Mouse (Mus musculus): ENCODE data around the gene Smurf1.

Smurf1 gene

DNA sequence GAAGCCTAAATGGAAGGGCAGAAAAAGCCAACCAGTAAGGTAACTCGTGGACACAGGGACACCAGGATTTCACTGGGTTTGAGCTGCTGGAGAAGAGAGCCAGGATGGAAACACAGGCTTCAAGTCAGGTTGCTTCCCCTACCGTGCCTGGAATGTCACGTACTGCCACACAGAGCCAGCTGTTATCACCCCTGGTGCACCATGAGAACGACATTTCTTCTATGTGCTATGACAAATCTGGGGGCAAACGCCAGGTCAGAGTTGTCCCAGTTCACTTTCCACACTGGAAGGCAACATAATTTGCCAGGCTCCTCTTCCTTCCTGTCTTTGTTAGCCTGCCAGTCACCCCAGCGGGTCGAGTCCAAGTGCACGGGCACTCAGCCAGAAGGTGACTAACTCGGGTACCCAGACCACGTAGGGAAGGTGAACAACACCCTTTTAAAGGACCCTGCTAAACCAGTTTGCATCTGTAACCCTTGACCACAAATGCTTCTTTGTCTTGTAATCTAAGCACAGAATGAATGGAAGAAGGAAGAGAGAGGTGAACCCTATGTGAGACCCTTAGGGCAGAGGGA lies 13.0 kb upstream of the Smurf1 start:
- no peak for TF ChIP-seq GATA4 (IDR thresholded peaks at IDR 0.05; ENCODE audit: insufficient replicate concordance, low read length)

DNA sequence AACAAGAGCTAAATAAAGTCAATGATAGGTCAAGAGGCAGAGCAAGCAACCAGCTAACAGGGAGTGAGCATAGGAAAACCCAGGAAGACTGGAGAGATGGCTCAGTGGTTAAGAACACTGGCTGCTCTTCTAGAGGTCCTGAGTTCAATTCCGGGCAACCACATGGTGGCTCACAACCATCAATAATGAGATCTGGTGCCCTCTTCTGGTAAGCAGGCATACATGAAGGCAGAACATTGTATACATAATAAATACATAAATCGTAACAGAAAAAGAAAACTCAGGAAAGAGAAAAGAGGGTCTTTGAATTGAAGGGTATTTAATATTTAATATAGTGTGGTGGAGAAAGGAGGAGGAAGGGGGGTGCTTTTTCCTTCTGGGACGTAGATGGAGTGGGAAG lies 5.6 kb upstream of the Smurf1 start:
- TF ChIP-seq GATA4 (IDR thresholded peaks at IDR 0.05; ENCODE audit: insufficient replicate concordance, low read length): no peak

DNA sequence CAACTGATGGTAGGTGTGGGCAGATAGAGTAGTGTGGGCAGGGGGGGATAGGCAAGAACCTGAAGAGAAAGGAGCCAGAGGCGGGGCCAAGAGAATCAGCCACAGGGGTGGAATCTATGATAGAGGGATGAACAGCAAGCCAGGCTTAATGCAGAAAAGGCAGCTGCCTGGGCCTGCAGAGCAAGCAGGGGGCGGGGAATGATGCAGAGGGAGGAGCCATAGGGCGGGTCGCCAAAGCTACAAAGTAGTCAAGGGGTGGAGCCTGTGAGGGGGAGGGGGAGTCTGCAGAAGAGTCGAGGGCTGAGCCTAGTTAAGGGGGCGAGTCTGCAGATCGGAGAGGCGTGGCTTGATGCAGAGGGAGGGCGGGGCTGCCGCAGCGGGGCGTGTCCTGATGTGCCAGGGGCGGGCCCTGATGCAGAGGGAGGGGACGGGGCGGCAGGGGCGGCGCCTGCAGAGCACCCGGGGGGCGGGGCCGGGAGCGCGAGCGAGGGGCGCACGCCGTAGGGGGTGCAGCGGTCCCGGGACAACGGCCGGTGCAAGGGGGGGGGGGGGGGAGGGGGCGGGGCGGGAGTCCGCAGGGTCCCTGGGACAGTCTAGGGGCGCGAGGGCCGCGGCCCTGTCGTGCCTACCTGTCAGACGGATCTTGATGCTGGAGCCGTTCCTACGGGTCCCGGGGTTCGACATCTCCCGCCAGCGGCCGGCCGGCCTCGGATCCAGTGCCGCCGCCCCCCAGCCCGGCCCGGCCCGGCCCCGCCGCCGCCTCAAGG lies 592 bp downstream of the Smurf1 start:
- no peak for TF ChIP-seq GATA4 (IDR thresholded peaks at IDR 0.05; ENCODE audit: insufficient replicate concordance, low read length)

DNA sequence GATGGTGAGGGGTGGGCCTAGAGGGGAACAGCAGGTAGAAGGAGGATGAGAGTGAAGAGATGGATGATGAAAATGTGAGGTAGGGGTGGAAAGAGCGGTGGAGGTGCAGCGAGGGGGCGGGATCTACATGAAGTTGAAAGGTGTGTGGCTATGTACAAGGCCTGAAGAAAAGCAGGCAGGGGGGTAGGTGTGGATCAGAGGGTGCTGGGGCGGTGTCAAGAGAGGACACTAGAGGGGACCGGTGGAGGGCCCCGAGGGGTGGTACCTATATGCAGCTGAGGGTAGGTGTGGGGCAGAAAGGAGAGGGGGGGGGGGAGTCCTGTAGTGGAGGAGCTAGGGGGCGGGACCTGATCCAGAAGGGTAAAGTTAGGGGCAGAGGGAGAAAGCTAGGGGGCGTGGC lies 1.2 kb downstream of the Smurf1 start:
- TF ChIP-seq GATA4 (IDR thresholded peaks at IDR 0.05; ENCODE audit: insufficient replicate concordance, low read length): no peak

DNA sequence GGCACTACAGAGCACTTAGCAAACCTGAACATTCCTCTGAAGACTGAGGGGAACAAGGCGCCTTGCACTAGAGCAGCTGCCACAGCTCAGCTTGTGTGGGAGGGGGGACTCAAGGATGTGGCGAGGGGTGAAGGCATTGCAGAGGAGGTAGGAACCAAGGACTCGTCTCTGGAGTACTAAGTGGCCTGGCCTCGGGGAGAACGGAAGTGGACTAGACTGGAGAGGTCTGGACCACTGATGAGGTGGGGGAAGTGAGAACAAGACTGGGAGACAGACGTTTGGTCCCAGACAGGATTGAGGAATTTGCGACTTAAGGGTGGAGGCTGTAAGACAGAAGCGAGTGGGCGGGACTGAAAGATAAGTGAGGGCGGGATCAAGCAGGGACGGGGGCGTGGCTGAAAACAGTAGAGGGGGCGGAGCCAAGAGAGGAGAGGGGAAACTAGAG lies 1.8 kb downstream of the Smurf1 start:
- TF ChIP-seq GATA4 (IDR thresholded peaks at IDR 0.05; ENCODE audit: insufficient replicate concordance, low read length): no peak

DNA sequence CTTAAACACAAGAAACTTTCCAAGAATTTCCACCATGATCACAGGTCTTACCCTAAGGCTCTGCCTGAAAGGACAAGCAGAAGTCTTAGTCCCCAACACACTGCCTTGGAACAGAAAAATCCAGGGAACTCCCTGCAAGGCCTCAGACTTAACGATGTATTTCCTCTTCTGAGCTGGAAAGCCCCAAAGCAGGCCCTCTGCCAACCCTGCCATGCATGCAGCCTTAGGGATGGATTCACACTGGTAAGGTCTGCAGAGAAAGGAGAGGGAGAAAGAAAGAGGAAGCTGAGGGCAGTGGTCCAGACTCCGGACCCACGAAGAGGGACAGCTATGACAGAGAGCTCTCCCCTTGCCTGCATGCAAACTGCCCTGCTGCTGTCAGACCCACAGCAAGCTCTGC lies 2.2 kb downstream of the Smurf1 start:
- TF ChIP-seq GATA4 (IDR thresholded peaks at IDR 0.05; ENCODE audit: insufficient replicate concordance, low read length): no peak

DNA sequence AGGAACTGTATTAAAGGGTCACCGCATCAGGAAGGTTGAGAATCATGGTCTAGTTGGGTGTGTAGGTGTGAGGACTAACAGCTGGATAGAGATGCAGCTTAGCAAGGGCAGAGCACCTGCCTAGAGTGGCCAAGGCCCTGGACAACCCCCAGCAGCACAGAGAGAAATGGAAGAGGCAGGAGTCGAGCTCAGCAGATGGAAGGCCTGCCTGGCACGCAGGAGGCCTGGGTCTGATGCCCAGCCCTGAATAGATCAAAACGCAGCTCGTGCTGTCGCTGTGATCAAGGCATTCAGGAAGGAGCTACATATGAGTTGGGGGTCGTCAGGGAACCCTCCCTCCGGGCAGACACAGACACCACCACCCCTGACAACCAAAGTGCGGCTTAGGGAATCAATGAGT lies 7.4 kb downstream of the Smurf1 start:
- no peak for TF ChIP-seq GATA4 (IDR thresholded peaks at IDR 0.05; ENCODE audit: insufficient replicate concordance, low read length)

DNA sequence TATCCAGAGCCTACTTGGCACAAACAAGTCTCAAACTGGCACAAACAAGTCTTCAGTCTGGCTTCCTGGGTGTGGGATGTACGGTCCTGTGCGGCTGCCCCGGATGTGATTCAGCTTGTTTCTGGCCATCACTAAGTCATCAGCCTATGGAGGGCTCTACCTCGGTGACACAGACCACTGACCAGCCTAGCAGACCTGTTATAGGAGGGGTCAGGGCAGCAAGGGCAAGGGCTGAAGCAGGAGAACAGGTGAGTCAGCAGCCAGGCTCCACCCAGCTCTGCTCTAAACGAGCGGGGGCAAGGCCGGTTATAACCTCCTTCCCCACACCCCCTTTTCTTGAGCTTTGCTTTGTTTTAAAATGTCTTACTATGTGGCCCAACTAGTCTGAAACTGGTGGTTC lies 11.2 kb downstream of the Smurf1 start:
- TF ChIP-seq GATA4 (IDR thresholded peaks at IDR 0.05; ENCODE audit: insufficient replicate concordance, low read length): no peak

DNA sequence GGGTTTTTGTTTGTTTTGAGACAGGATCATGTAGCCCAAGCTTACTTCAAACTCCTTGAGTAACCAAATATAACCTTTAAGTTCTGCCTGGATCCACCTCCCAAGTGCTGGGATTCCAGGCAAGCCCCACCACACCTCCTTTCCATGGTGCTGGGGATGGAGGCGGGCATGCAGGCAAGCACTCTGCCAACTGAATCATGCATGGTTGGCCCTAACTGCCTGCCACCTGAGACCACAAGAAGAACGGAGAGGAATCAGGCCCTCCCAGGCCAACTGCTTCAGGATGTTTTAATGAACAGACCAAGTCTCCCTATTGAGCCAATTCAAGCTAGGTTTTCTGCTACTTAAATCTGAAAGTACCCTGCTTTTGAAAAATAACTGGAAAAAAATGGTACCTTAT lies 13.1 kb downstream of the Smurf1 start:
- TF ChIP-seq GATA4 (IDR thresholded peaks at IDR 0.05; ENCODE audit: insufficient replicate concordance, low read length): no peak

DNA sequence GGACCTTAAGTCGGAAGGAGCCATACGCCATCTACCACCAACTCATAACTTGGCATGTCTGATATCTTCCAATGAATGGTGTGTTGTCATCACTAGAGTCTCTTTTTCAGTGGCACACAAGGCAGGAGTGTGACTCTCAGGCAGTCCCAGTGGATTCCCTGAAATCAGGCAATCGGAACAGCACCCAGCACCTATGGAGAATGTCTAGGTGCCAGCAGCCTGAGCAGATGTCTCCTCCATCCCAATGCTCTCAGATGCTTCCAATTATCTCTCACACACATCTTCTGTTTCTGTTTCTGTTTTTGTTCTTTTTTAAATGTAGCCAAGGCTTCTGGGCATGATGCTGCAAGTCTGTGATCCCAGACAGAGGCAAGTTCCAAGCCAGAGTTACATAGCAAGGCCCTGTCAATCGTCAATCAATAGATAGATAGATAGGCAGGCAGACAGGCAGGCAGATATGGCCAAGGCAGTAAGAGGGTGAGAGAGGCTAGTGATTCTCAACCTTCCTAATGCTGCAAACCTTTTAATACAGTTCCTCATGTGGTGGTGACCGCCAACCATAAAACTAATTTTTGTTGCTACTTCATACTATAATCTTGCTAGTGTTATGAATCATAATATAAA lies 15.1 kb downstream of the Smurf1 start:
- peak; percentile 94 for TF ChIP-seq GATA4 (IDR thresholded peaks at IDR 0.05; ENCODE audit: insufficient replicate concordance, low read length)

DNA sequence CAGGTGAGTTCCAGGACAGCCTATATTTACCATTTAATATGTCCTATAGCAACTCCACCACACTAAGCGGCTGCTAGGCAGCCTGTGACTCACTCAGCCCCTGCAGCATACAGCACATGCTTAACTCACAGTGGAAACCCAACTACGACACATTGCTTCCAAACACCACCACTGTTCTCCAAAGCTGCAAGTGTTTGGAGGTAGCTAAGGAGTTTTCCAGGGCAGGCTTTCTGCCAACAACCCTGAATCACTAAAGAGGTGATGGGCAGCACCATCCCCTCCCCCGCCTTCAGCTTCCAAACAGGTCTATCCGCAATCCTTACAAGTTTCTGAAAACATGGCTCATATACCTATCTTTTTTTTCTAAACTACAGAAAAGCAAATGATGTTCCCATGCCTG lies 15.8 kb downstream of the Smurf1 start:
- no peak for TF ChIP-seq GATA4 (IDR thresholded peaks at IDR 0.05; ENCODE audit: insufficient replicate concordance, low read length)

DNA sequence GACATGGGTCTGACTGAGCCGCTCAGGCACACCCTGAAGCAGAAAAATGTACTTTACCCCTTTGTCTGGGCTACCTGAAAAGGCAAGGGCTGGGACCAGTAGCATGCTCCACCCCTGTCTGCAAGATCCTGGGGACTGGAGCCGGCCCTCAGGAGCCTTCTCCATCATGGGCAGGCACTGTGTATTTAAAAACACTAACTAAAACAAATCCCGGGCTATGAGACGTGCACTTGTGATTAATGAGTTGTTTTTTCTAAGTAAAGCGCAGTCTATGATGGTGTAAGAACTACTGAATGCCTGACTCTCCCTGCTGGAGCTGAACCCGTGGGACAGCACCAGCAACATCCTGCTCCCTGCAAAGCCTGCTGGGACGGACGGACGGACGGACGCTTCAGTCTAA lies 17.2 kb downstream of the Smurf1 start:
- no peak for TF ChIP-seq GATA4 (IDR thresholded peaks at IDR 0.05; ENCODE audit: insufficient replicate concordance, low read length)

DNA sequence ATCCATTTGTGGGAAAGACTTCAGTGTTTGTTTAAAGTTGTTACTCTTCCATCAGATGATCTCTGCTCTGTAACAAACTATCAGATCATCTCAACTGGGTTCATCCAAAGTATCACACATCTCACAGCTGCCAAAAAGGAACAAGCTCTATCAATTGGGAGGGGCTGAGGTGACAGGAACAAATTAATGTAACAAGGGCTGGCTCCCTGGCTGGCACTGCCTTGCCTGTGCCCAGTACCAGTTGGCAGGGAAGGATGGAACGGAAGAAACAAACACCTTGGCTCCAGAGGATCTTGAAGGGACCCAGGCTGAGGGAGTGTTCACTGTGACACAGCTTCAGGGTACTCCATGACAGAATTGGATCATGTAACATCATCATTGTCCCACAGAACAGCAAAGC lies 17.6 kb downstream of the Smurf1 start:
- TF ChIP-seq GATA4 (IDR thresholded peaks at IDR 0.05; ENCODE audit: insufficient replicate concordance, low read length): no peak

DNA sequence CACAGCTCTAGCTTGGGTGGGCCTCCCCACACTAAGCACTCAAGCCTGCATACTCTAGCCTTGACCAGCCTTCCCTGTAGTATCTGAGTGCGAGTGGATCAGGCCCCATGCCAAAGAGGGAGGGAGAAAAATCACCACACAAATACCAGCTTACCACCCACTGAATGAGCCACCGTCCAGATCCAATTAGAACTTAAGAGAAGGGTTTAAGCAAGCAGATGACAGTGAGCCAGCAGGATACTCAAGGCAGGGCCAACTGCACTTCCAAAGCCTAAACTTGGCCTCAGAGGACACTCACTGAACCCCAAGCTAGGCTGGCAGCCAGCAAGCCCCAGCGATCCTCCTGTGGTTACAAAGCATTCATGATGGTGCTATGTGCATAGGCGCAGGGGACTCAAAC lies 19.6 kb downstream of the Smurf1 start:
- TF ChIP-seq GATA4 (IDR thresholded peaks at IDR 0.05; ENCODE audit: insufficient replicate concordance, low read length): no peak

DNA sequence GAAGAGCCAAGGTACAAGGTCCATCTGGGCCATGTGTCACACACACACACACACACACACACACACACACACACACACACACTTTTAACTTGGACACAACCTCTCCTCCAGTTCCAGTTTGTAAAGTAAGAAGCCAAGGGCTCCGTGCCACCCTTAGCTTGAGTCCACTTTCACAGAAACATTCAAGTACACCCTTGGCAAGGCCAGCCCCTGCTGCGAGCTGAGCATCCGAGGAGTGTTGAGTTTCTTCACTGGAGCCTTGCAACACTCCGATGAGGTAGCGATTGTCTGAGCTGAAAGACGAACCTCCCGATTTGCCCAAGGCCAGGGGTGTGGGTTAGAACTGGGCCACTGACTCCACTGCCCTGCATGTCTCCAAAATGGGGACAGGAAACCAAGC lies 20.7 kb downstream of the Smurf1 start:
- TF ChIP-seq GATA4 (IDR thresholded peaks at IDR 0.05; ENCODE audit: insufficient replicate concordance, low read length): no peak

DNA sequence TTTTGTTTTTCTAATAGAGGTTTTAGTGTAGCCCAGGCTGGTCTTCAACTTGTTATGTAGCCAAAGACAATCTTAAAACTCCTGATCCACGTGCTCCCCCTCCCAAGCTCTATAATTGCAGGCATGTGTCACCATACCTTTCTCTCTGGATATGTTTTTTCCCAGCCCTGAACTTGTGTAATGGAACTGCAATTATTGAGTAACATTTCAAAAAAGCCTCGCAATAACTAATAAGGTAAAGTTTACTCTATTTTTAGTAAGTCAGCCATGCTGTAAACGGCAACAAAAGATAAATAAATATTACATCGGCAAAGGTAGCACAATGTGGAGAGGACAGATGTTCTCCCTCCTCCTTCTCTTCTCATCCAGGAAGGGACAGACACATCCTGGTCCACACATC lies 21.3 kb downstream of the Smurf1 start:
- no peak for TF ChIP-seq GATA4 (IDR thresholded peaks at IDR 0.05; ENCODE audit: insufficient replicate concordance, low read length)

Measured in liver, adult (tissue).